Mouse (Mus musculus) thymus, postnatal 4 days (tissue): ENCODE measurements around the gene Parp16.

ENCODE experiments used
- DNase-seq: peaks from one replicate; pipeline ENCODE4 v3.0.0; 2021

The Parp16 gene

GRCm38 (mm10) chr9:65195053-65195452 is at the start of gene Parp16:
TSS of gene Parp16 (plus strand) at chr9:65195353.
- DNase-seq: no peak

DNA sequence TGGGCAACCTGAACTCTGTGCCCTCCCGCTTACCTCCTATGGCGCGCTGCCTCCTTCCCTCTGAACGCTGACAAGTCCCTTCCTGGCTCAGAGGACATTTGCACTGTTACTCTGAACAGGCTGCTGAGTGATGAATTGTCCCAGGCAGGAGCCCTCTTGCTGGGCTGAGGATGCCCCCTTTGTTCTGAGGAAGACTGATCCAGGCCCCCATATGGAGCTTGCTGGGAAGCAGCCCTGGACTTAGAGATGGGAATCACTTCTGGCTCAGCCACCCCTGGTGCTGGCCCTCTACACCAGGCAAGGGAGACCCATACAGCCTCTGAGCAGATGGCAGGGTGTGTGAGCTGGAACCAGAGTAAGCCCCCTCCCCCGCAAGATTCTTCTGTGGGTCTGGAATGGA is 49.2 kb upstream of the Parp16 start:
- DNase-seq: no peak

GRCm38 (mm10) chr9:65148507-65148906 is 46.6 kb upstream of the Parp16 start:
- DNase-seq: no peak

- DNase-seq: no peak
Measured at GRCm38 (mm10) chr9:65152711-65153330, 42.3 kb upstream of the Parp16 start.

- DNase-seq: no peak
Measured at GRCm38 (mm10) chr9:65153331-65153711, 41.8 kb upstream of the Parp16 start.

DNA sequence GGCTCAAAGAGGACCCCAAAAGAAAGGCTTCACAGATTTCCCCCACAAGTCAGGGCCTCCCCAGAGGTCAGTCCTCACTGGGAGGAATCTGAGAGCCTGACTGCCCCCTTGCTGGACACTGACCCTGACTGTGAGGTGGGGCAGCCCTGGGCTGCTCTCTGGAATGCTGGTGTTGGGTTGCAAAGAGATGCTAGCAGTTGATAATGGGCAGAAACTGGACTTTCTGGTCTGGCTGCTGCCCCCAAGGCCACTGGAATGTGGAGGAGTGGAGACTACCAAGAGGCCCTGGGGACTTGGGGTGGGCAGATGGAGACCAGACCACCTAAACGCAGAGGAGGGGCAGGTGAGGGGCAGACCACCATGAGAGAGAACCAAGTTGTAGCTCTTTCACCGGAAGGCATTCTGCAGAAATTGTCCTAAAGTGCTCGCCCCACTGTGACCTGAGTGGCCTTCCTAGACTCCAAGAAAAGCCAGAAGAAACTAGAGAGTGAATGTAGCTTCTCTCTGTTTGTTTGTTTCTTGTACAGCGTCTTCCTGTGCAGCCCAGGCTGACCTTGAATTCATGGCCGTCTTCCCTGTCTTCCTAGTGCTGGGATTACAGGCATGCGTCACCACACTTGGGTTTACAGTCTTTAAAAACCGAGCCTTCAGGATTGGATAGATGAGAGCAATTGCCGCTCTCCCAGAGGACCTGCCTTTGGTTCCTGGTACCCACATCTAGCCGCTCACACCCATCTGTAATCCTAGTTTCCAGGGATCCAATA is 40.3 kb upstream of the Parp16 start:
- DNase-seq: no peak

DNA sequence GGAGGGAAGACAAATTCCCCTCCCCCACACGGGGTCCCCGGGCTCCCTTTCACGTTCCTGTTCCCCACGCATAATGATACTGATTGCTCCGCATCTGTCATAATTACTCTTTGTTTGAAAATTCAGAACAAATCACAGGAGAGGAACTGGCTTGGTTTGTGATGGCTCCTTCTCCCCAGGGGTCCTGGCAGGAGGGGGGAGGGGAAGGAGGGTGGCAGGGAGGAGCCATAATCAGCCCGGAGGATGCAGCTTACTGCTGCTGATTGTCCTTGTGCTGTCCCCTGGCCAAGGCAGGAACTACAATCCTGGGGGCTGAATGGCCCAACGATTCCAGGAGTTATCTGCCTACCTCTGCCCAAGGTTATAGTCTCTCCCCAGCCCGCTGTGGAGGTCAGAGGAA is 38.5 kb upstream of the Parp16 start:
- DNase-seq: no peak

- no peak for DNase-seq
Measured at GRCm38 (mm10) chr9:65157631-65158030, 37.5 kb upstream of the Parp16 start.

GRCm38 (mm10) chr9:65161188-65161587 is 34.0 kb upstream of the Parp16 start:
- no peak for DNase-seq

- DNase-seq: no peak
Measured at GRCm38 (mm10) chr9:65161881-65162280, 33.3 kb upstream of the Parp16 start.

DNA sequence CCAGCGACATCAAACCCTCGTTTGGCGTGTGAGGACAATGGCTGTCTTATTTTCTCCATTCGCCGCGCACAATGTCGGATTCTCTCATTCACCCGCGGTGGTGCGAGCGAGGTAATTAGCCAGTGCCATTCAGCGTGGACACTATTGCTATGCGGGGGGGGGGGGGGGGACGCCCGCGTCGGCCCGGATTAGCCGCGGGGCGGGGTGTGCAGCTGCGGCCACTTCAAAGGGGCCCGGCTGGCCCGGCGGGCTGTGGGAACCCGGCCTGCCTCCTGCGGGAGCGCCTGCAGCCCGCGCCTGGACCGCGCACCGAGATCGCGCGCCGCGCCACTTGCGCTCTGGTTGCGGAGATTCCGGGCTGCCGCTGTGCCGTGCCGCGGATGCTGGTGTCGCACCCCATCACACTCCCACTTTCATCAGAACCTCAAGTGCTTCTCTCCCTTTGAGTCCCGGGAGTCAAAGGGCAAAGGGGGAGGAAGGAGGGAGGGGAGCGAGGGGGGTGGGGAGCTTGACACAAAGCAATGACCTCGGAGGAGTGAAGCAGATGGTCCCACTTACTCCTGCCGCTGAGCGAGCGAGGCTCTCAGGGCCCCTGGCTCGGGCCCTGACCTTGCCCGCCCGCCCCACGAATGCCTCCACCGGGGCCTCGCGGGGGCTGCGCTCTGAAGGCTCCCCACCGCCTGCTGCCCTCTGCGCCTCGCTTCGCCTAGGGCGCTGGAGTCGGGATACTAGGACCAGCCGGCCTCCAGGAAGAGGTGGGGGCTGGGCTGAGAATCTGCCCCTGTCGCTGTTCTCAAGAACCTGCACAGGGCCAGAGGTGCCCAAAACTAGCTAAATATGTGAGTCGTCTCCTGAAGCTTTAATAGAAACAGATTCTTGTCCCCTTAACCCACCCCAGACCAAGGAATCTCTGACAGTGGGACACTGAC is 32.2 kb upstream of the Parp16 start:
- DNase-seq: peak; percentile 27

GRCm38 (mm10) chr9:65164870-65165269 is 30.3 kb upstream of the Parp16 start:
- DNase-seq: no peak

- DNase-seq: no peak
Measured at GRCm38 (mm10) chr9:65166386-65166785, 28.8 kb upstream of the Parp16 start.

GRCm38 (mm10) chr9:65168534-65168933 is 26.6 kb upstream of the Parp16 start:
- DNase-seq: no peak

GRCm38 (mm10) chr9:65168952-65169351 is 26.2 kb upstream of the Parp16 start:
- DNase-seq: no peak

DNA sequence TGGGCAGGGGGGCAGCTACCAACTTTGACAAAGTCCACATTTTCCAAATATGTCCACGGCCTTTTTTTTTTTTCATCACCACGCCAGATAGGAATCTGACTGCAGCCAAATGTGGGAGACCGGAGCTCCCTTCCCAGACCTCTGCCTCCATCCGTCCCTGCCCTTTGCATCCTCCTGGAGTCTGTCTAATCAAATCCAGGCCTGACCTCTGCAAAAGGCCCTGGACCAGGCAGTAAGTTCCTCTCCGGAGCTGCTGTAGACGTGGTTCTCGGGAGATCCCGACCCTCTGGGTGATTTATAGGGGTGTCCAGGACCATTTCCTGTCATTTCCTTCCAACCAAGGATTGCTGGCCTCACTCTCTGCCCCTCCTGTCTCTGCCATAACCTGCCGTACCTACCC is 22.5 kb upstream of the Parp16 start:
- DNase-seq: no peak

DNA sequence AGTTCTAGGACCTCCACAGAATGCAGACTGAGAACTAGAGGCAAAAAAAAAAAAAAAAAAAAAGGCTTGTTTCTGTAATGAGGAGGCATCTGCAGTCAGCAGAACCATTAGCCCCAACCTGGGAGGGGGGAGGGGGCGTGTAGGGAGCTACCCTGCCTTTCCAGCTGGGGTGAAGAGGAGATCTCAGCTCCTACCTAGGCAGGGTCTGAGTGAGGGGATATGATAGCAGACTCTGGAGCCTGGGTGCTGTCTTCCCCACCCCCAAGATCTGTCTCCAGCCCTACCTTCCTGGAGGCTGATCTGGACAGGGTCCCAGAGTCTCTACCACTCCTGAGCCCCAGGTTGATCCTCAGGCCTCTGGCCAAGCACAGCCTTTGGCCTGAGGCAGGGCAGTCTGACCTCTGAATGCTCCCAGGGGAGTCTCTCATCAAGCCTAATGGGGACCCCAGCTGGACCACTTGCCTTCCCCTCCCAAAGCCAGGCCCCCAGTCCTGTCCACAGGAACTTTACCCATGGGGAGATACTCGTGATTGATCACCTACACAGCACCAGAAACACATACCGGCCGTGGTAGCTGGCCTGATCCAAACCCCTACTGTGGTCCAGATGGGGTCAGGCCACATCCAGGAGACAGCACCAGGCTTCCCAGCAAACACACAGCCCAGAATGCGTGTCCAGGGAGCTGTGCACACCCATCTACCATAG is 19.8 kb upstream of the Parp16 start:
- DNase-seq: no peak

DNA sequence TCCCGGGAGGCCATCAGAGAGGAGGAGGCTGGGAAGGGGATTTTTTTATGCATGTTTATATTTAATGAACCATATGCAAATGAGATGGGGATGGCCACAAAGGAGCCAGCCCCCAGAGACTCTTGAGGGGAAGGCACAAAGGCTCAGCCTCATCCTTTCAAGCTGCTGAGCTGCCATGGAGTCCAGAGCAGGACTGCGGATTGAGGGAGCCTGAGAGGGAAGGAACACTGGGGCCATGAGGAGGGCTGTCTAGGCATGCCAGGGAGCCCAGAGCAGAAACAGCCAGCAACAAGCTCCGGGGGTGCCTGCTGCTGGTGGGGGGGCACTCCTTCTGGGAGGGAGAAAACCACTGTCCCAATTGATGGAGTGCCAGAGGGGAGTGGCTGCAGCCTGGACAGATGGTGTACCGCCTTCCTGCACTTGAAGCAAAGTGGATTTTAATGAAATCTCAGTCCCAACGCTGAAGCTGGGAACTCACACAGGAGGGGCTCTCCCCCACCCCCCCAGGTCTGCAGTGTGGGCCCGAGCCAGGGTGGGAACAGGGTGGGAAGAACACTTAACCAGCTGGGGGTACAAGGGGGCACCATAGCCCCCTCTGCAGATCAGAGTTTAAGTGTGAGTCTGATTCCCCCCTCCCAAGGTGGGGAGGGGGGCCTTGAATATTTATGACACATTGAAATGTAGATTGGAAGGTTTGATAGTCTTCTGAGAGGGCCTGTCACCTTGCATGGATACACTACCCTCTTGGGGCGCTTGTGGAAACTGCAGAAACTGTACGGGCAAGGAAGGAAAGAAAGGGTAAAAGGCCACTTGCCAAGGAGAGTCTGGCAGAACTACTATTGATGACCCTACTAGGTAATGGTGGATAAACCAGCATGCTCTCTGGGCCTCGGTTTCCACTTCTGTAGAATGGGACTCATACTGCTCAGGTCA is 18.9 kb upstream of the Parp16 start:
- no peak for DNase-seq

- DNase-seq: no peak
Measured at GRCm38 (mm10) chr9:65177497-65177896, 17.7 kb upstream of the Parp16 start.

GRCm38 (mm10) chr9:65177912-65178311 is 17.2 kb upstream of the Parp16 start:
- no peak for DNase-seq

GRCm38 (mm10) chr9:65178336-65179213 is 16.6 kb upstream of the Parp16 start:
- no peak for DNase-seq
